Mouse (Mus musculus): ENCODE data around the gene Samd3. TPM values are rescaled to one million over a fixed set of nuclear protein-coding genes. Genes with fewer than 3 reads are reported as not detected.
A peak's percentile ranks its signal among the peaks of the same experiment; 100 is the strongest.

Samd3 gene
- total RNA-seq (2015) = 1.8 and 3.9 TPM in 2 replicates
- total RNA-seq (2017) = 4.2 and 5.7 TPM in 2 replicates

DNA sequence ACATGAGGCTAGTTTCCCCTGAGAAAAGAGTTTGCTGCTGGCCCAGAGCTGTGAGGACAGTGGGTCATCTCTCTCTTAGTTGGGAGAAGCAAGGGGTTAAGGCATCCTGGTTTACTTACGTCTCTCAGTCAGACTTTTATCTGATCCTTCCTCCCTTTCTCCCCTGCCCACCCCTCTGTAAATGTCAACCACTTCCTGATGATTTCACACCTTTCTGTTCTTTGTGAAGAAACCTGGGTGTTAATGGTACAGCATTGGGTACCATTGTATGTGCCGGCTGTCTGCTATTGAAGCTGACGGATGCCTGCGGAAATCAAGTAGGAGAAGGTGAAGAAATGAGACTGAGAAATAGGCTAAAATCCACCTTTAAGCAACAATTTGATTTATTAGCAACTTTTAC, at the start of gene Samd3:
Gene Samd3, plus strand, starts transcription at position 220 of the 400 bp plus-strand sequence.
- ATAC-seq (ENCODE audit: poor library complexity, severe bottlenecking) = peak; percentile 82

DNA sequence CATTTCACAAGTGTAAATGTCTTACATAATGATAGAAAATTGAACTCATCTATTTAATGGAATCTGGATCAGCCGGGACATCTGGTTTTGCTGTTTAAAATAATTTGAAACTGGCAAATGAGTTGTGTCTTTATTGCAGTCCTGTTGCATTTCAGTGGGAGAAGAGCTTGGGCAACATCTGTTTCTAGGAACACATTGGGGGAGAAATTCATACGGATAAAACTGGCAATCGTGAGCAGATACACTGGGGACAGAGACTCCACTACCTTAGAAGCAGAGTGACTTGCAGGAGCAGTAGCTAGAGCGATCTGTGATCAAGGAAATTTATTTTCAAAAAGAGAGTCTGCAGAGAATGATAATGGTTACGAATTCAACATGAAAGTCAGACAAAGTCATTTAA, 44.2 kb upstream of the Samd3 start:
- ATAC-seq (ENCODE audit: poor library complexity, severe bottlenecking) = no peak

DNA sequence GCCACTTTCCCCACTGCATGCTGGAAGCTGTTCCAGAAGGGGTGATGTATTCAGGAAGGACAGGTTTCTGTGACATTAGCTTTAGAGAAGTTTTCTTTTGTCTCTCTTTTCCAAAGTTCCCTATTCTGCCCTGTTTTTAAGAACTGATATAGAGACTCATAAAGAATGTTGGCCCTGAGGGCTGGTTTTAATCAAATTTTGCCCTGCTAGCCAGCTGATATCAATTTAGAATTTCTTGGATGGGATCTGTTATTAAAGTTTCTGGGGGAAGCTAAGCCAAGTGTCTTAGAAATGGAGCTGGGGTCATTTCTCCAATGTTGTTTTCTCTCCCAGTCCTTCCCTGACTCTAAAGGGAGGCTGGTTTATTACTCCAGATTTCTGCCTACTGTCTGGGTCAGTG, 38.7 kb upstream of the Samd3 start:
- no peak for ATAC-seq (ENCODE audit: poor library complexity, severe bottlenecking)

DNA sequence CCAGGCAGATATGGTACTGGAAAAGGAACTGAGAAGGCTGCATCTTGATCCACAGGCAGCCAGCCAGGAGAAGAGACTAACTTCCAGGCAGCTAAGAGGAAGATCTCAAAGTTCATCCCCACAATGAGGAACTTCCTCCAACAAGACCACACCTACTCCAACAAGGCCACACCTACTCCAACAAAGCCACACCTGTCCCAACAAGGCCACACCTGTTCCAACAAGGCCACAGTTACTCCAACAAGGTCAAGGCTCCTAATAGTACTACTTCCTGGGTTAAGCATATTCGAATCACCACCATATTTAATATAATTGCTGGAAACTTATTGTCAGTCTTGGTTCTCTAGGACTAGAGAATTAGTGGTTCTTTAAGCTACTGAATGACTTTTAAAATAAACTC, 34.6 kb upstream of the Samd3 start:
- ATAC-seq (ENCODE audit: poor library complexity, severe bottlenecking) = no peak

DNA sequence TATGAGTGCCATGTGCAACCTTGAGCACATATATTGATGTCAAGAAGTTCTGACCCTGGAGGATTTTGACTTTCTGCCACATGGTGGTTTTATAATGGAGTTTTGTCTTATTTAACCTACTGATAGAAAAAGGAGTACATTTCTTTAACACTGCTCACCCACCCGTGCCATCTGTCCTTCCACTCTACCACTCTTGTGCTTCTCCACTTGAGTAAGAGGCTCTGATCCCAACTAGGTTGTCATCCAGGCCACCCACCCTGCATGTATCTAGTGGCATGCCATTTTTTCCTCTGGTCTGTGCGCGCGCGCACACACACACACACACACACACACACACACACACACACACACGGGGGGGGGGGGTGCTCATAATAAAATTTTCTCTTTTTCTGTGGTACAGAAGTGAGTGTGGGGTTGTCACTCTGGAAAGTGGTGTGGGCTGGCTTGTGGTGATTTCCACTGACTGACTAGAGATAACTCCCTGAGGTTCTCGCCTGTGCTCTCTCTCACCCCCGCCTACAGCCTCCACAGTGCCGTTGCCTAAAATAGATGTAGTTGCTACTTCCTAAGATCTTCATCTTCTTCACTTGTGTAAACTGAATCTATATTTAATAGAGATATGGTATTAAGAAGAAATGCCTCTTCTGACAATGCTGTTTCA, 26.7 kb upstream of the Samd3 start:
- ATAC-seq (ENCODE audit: poor library complexity, severe bottlenecking) = peak; percentile 56

DNA sequence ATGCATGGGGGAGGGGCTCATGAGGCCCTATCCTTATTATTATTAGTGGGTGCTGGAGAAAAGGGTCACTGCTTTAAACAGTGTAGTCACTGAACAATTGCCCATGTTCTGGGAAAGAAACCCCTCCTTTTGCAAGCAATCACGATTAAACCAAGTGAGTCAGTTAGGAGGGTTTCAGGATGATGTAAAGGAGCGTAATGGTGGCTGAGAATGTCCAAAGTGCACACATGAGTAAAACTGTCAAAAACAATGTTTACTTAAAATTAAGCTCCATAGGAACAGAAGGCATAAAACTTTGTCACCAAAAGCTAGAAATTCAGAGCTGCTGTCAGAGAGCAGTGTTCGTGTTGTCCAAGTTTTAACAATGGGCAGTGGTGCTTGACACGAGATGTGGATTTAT, 8.8 kb upstream of the Samd3 start:
- no peak for ATAC-seq (ENCODE audit: poor library complexity, severe bottlenecking)

DNA sequence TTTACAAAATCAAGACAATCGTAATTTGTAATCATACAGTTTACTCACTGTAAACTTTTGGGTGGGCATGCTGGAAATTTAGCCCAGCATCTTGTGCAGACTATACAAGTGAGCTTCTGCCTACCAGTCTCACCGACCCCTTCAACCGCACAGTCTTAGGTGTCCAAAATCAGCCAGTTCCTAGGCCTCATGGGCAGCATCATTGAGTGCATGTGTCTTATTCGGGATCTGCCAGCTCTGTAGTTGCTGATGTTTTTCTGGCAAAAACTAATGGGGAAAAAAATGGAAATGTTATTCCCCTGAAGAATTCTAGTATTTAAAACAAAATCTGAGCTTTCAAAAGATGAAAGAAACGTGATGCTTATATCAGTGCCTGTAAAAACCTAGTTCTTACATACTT, 3.3 kb upstream of the Samd3 start:
- ATAC-seq (ENCODE audit: poor library complexity, severe bottlenecking) = no peak

DNA sequence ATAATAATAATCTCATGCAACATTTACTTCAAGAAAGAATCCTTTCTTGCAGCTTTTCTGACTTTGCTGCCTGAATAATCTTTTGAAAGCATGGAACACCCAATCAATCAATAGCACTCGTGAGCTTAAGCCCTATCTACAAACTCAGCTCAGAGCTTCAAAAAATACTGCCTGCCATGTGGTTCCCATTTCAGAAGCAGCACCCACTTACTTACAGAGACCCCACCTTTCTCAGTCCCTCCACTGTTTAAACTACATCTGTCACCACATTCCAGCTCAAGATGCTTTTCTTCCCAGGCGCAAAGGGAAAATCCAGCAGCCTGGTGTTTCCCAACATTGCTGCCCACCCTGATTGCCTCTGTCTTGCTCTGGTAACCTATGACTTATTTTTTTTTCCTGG, 2.8 kb upstream of the Samd3 start:
- no peak for ATAC-seq (ENCODE audit: poor library complexity, severe bottlenecking)

DNA sequence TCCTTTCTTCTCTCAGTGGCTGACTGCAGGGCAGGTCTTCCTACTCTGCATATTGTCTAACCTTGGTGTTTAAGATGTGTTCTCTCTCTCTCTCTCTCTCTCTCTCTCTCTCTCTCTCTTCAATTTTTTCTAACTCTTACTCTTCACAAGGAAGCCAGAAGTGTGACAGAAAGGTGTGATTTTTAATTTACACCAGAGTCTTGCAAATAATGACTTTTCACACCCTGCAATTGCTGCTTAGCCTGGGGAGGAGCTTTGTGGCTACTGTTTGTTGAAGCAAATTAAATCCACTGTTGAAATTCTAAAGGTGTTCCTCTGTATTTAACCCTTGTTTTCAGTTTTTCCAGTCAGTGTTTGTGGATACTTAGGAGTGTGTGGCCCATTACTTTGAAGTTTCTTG, 1.3 kb upstream of the Samd3 start:
- peak; percentile 57 for ATAC-seq (ENCODE audit: poor library complexity, severe bottlenecking)

DNA sequence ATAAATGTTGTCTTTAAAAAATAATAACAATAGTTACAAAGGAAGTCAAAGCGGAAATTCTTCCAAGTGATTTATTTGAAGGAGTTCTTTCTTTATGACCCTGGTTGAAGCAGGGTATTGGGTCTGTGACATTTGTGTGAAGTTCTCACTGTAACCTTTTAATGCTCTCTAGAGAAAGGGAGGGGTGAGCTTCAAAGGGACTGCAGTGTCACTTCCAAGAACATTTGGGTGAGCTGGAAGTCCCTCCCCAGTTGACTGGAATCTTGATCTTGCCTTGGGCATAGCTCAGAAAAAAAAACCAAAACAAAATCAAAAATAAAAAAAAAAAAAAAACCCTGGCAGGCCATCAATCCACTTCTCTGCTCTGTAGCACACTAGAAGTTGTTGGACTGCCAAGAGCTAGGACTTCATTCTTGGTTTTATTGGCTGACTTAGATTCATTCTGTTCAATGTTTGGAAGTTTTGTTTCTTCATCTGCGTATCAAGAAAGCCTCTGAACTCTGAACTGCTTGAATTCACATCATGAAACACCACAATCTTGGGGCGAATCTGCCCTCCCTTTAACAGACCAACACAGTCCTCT, 2.7 kb downstream of the Samd3 start:
- no peak for ATAC-seq (ENCODE audit: poor library complexity, severe bottlenecking)

DNA sequence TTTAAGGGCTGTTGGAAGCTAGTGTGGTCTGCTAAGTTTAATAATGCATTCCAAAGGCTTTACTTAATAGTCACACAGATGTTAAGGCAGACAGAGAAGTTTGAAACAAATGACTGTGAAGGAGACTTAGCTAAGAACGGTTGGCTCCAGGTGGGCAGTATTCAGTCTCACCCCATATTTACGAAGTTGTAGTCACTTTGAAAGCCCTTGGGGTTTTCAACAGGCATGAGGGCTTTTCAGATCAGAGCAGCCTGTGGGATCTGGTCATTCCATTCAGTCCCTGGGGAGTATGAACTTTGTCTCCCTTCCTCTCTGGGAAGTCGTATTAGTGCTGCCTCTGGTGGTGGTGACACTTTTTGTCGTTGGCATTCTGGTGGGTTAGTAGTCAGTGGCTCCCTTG, 9.1 kb downstream of the Samd3 start:
- ATAC-seq (ENCODE audit: poor library complexity, severe bottlenecking) = no peak

DNA sequence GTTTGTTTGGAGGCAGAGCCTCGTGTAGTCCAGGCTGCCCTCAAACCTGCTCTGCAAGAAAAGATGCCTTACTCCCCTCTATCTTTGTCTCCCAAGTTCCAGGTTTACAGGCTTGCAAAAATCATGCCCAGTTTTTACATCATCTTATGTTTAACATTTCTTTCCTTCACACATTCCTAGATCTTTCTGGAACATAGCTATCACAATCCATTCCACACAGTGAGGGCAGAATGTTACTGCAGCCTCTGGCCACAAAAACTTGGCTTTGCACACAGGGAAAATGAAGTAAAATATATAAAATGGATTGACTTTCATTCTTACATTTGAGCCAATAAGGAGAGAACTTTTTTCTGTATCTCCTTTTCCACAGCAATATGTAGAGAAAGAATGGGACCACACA, 9.6 kb downstream of the Samd3 start:
- no peak for ATAC-seq (ENCODE audit: poor library complexity, severe bottlenecking)

DNA sequence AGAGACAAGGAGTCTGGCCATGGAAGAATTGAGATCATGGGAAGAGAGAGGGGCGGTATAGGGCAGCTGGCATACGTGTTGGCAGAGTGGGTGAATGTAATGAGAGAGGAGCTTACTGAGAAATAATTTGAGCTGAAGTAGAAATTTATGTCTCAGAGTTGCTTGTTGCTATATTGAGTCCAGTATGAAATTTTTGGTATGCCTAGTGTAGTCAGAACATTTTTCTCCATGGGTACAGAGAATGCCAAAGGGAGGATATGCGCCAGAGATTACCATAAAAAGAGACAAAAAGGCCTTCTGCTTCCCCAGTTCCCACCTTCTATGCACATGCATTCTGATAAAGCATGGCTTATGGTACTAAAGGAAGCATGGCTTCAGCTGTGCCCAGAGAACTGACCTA, 13.7 kb downstream of the Samd3 start:
- ATAC-seq (ENCODE audit: poor library complexity, severe bottlenecking) = no peak

DNA sequence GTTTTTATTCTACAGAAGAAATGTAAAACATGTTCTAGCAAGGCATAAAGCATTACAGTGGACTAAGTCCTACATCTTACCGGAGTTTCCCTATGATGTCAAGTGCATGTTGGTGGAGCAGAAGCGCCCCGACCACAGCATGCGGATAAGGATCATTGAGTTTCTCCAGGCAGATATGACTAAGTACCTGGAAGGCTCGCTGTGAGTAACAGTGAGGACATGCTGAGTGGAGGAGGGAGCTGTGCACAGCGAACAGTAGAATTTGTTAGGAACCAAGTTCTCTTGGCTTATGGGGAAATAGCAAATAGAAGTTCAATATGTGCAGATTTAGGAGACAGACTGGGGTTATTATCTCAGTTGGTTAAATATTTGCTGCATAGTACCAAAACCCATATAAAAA, 15.0 kb downstream of the Samd3 start:
- ATAC-seq (ENCODE audit: poor library complexity, severe bottlenecking) = no peak

DNA sequence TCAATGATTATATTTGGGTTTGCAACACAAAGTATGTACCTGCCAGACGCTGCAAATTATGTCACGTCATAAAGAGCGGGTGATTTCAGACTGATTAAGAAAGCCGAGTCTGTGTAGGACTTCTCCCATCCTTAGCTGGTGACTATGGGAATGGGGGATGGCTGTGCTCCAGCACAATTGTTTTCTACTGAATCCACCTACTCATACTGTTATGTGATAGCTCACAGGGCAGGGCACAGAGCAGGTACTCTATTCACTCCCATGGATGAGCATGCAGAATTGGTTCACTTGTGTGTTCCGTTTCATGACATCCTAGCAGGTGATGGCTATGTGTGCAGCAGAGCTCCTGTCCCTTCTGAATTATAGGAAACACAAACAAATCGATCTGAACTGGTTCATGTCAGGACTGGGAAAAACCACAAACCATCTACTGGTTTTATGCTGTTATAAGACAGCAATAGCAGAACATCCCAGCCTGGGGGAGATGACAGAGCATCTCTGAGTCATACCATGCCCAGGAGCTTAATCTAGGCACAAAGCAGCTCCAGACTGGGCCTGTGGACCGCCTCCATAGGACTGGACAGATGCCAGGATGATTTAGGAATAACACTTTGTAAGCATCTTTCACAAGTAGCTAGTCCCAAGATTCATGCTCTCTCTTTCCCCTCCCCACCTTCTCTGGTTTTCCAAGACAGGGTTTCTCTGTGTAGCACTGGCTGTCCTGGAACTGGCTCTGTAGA, 20.1 kb downstream of the Samd3 start:
- no peak for ATAC-seq (ENCODE audit: poor library complexity, severe bottlenecking)

DNA sequence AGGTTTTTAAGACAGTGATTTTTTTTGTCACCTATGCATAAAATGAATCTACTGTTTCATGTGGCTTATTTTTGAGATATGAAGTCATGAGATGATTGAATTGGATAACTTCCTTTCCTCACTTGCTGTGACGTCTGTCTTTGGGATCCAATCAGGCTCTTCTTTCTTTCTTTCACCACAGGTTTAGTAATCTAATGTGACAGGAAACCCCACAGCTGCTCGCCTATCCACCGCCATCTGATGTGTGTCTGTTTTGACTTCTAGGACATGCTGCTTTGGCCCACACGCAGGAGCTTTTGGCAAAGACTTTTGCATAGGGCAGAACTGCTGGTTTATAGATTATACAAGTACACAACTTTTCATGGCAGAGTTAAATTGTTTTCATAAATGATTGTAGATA, 30.4 kb downstream of the Samd3 start:
- no peak for ATAC-seq (ENCODE audit: poor library complexity, severe bottlenecking)

DNA sequence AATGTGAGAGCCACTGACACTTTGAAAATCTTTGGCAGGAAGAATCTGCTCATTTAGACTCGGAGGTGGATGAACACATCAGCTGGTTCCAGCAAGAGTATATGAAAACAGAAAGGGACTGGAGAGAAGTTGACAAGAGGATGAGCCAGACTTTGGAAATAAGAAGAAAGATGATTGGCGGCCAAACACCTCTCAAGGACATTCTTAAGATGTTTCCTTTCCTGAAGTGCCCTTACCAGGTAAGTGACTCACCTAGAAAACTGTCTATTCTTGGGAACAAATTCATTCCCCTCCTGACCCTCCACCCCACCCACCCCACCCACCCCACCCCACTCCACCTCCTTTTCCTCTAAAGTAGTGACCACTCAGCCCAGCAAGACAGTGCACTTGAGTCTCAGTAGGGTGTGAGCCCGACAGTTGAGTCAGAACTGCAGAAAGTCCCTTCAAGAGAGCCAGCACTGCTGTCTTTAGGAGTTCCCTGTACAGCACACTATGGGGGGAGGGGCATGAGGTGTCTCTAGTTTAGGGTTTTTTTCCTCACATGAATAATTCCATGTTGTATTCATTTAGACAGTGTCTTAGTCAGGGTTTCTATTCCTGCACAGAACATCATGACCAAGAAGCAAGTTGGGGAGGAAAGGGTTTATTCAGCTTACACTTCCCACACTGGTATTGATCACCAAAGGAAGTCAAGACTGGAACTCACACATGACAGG, 34.4 kb downstream of the Samd3 start:
- ATAC-seq (ENCODE audit: poor library complexity, severe bottlenecking) = no peak

DNA sequence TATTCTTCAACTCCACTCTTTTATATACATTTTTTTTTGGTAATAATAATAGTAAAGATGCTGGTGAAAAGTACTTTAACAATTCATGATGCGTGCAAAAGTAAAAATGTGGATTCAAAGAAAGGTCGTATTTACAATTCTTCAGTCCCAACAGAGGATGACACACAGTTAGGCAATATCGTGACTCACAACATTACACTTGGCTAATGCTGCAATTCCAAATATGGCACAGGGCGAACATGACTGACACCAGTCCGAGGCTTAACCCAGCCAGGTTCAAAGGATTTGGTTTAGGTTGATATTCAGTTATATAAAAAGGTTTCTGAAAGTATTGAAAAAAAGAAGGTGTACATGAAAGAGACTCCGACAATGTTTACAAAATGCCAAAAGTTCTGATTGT, 45.9 kb downstream of the Samd3 start:
- ATAC-seq (ENCODE audit: poor library complexity, severe bottlenecking) = no peak

DNA sequence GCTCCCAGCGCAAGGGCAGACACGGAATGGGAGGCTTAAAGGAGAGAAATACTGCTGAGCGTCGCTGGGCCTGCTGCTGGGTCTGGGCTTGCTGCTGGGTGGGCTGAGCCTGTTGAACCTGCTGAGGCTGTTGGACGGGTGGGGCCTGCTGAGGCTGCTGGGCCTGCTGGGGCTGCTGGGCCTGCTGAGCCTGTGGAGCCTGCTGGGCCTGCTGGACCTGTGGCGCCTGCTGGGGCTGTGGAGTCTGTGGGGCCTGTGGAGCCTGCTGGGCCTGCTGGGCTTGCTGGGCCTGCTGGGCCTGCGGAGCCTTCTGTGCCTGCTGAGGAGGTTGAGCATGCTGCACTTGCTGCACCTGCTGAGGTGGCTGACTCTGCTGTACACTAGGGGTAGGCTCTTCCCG, 50.5 kb downstream of the Samd3 start:
- no peak for ATAC-seq (ENCODE audit: poor library complexity, severe bottlenecking)

DNA sequence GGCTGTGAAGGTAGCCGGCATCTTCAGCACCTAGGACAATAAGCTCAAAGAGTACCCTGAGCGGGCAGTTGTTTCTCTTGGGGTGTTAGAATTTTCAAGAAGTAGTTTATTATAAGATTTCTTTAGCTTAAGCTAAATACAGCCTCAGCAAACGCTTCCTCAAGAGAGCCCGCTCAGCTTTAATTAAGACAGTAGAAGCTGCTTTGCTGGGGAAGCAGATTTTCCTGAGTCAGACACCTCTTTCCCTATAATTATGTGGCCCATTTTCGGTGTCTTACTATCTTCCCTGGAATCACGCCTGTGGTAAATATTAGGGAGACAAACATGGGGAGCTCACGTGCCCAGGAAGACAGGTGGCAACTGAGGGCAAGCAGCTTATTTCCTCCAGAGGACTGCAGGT, 57.6 kb downstream of the Samd3 start:
- no peak for ATAC-seq (ENCODE audit: poor library complexity, severe bottlenecking)

DNA sequence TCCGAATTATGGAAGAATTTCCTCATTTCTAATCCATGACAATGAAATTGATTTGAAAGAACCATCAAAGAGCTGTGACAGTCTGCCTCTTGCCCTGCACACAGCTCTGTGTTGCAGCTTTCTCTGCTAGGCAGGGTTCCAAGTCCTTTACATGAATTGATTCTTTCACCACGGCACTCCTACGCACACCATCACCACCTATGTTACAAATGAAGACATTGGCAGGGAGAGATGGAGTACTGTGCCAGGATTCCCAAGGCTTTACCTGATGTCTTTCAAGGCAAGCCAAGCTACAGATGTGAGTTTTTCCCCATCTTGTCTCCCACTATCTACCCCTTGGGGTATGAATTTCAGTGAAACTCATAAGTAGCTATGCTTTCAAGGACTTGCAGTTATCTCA, 67.7 kb downstream of the Samd3 start:
- no peak for ATAC-seq (ENCODE audit: poor library complexity, severe bottlenecking)

DNA sequence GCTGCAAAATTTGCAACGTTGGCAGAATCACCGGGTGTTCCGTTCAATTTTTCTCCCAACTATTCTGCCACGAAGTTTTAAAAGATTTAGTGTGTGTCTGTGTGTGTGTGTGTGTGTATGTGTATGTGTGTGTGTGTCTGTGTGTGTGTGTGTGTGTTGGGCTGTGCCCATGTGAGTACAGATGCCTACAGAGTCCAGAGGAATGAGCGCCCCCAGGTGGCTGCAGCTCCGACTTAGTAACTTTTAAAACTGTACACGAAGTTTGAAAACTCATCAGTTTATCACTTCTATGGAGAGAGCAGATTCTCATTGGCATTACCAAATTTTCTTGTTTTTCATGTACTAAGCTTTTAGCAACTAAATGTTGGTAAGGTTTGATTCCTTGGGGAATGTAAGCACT, 68.1 kb downstream of the Samd3 start:
- no peak for ATAC-seq (ENCODE audit: poor library complexity, severe bottlenecking)

All from megakaryocyte, adult 5-6 weeks (primary cell).